Mouse (Mus musculus): Measurements from ENCODE around the gene Plxna2. TPM values are rescaled to one million over a fixed set of nuclear protein-coding genes. Genes with fewer than 3 reads are reported as not detected.

Gene Plxna2
- total RNA-seq, 2 experiments from 2014 or later = 95.0 to 97.9 TPM

- DNase-seq (ENCODE audit: extremely low spot score in 1 of 2, low spot score in 2 of 2) = no peak
- intact Hi-C loops (cut with DNase I) = no loop called here
- TF ChIP-seq CTCF (IDR thresholded peaks at IDR 0.05) = no peak
- Histone ChIP-seq H3K27ac (no peak overlapping the region), H3K4me3 (no peak overlapping the region)
Observed at GRCm38 (mm10) chr1:194814187-194814586, 196.2 kb downstream of the Plxna2 start.

DNA sequence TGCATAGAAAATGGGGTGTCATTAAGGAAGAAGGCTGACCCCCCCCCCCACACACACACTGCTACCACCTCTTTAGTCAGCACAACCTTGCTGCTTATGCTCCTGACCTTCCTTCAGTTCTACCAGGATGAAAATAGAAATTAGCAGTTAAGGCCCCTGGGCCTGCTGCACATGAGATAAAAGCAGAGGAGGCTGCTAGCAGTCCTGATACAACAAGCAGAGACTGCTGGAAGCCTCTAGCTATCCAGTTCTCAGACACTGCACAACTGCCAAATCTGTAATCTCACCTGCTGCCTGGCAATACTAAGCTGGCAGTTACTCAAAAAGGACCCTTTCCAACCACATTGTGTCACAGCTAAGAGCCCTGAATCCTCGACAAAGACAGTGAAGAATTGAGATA, 197.5 kb downstream of the Plxna2 start:
- H3K4me3 ChIP-seq = no peak overlapping the region
- no peak for TF ChIP-seq CTCF (IDR thresholded peaks at IDR 0.05)
- no peak overlapping the region for H3K27ac ChIP-seq
- DNase-seq (ENCODE audit: extremely low spot score in 1 of 2, low spot score in 2 of 2) = no peak
- intact Hi-C loops (cut with DNase I) = loop anchor here (5.0 kb wide), 3 partner anchors 53 to 1113 kb away; partner anchors contain the start of gene Plxna2

DNA sequence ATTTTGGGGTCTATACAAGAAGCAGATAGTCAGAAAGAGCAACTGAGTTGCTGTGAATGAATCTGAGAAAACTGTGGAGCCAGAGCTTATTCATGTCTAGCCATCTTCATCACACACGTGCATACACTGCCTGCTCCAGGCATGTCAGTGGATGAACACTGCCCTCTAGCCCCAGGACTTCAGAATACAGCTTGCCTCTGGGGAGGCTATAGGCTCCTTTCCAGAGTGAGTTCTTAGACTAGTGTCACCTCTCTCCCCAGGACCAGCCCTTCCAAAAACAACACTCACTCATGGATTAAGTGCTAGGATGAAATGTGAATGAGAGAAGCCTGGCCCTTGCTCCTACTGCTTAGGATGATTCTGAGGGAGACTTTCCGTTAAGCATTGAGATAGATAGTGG, 198.9 kb downstream of the Plxna2 start:
- DNase-seq (ENCODE audit: extremely low spot score in 1 of 2, low spot score in 2 of 2) = peak; percentile 65 to 77
- H3K4me3 ChIP-seq = no peak overlapping the region
- intact Hi-C loops (cut with DNase I) = loop anchor here (5.0 kb wide), 3 partner anchors 55 to 1115 kb away; partner anchors contain the start of gene Plxna2
- TF ChIP-seq CTCF (IDR thresholded peaks at IDR 0.05) = peak; percentile 90
- no peak overlapping the region for H3K27ac ChIP-seq

DNA sequence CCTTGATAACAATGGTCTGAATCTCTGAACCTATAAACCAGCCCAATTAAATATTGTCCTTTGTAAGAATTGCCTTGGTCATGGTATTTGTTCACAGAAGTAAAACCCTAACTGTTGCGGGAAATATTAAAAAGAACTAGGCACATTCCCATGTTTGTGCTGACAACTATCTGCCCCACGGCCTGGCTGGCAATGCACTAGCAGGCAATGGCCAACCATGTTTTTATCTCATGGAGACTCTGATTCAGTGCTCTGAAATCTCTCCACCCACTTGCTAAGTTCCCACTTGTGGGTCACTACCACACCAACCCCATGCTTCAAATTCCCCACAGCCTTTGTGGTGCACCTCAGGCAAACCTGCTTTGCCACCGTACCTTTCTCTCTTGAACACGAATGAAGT, 202.9 kb downstream of the Plxna2 start:
- intact Hi-C loops (cut with DNase I) = no loop called here
- no peak overlapping the region for H3K27ac ChIP-seq
- no peak for TF ChIP-seq CTCF (IDR thresholded peaks at IDR 0.05)
- H3K4me3 ChIP-seq = no peak overlapping the region
- no peak for DNase-seq (ENCODE audit: extremely low spot score in 1 of 2, low spot score in 2 of 2)

- DNase-seq (ENCODE audit: extremely low spot score in 1 of 2, low spot score in 2 of 2) = no peak
- intact Hi-C loops (cut with DNase I) = no loop called here
- no peak overlapping the region for H3K27ac ChIP-seq
- no peak overlapping the region for H3K4me3 ChIP-seq
- no peak for TF ChIP-seq CTCF (IDR thresholded peaks at IDR 0.05)
Observed at GRCm38 (mm10) chr1:194821721-194822120, 203.7 kb downstream of the Plxna2 start.

GRCm38 (mm10) chr1:194828316-194828715, 210.3 kb downstream of the Plxna2 start:
- TF ChIP-seq CTCF (IDR thresholded peaks at IDR 0.05) = no peak
- H3K4me3 ChIP-seq = no peak overlapping the region
- DNase-seq (ENCODE audit: extremely low spot score in 1 of 2, low spot score in 2 of 2) = no peak
- intact Hi-C loops (cut with DNase I) = no loop called here
- H3K27ac ChIP-seq = no peak overlapping the region

GRCm38 (mm10) chr1:194835238-194835637, 217.2 kb downstream of the Plxna2 start:
- no peak overlapping the region for H3K27ac ChIP-seq
- no peak for TF ChIP-seq CTCF (IDR thresholded peaks at IDR 0.05)
- intact Hi-C loops (cut with DNase I) = loop anchor here (5.0 kb wide), 1 partner anchor 42 kb away; no protein-coding TSS in a partner anchor
- no peak overlapping the region for H3K4me3 ChIP-seq
- DNase-seq (ENCODE audit: extremely low spot score in 1 of 2, low spot score in 2 of 2) = no peak

DNA sequence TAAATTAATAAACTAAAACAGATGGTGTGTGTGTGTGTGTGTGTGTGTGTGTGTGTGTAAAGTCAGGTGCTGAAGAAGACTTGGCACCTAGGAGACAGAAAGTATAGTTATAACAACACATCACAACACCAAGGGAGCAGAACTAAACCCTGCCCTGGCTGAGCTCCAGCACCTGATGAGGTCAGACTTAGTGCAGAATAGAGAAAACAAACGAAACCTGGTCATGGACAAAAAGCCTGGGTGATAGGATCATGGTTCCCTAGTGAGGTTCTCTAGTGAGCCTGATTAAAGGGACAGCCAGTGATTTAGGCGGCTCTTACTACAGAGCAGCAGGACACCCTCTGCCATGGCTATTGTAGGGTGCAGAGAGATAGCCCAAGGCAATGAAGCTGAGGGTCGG, 218.2 kb downstream of the Plxna2 start:
- no peak for DNase-seq (ENCODE audit: extremely low spot score in 1 of 2, low spot score in 2 of 2)
- no peak for TF ChIP-seq CTCF (IDR thresholded peaks at IDR 0.05)
- Histone ChIP-seq H3K4me3 (no peak overlapping the region), H3K27ac (no peak overlapping the region)
- intact Hi-C loops (cut with DNase I) = loop anchor here (5.0 kb wide), 1 partner anchor 41 kb away; no protein-coding TSS in a partner anchor

DNA sequence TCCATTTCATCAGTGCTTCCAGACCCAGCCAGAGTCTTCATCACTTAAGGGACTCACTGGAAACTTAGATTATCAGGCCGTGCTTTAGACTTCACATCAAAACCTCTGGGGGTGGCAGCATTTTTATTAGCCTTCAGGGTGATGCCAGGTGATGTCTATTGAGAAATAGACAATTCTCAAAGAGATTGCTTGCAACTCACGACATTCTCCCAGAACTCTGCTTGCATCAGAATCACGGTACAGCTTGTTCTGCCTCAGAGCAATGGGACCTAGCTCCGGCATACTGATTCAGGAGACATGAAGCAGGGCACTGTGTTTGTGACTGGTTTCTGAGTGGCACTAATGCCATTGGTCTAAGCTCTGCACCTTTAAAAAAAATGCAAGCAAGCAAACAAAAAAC, 218.7 kb downstream of the Plxna2 start:
- intact Hi-C loops (cut with DNase I) = loop anchor here (5.0 kb wide), 1 partner anchor 41 kb away; no protein-coding TSS in a partner anchor
- H3K4me3 ChIP-seq = no peak overlapping the region
- no peak overlapping the region for H3K27ac ChIP-seq
- TF ChIP-seq CTCF (IDR thresholded peaks at IDR 0.05) = no peak
- DNase-seq (ENCODE audit: extremely low spot score in 1 of 2, low spot score in 2 of 2) = no peak

DNA sequence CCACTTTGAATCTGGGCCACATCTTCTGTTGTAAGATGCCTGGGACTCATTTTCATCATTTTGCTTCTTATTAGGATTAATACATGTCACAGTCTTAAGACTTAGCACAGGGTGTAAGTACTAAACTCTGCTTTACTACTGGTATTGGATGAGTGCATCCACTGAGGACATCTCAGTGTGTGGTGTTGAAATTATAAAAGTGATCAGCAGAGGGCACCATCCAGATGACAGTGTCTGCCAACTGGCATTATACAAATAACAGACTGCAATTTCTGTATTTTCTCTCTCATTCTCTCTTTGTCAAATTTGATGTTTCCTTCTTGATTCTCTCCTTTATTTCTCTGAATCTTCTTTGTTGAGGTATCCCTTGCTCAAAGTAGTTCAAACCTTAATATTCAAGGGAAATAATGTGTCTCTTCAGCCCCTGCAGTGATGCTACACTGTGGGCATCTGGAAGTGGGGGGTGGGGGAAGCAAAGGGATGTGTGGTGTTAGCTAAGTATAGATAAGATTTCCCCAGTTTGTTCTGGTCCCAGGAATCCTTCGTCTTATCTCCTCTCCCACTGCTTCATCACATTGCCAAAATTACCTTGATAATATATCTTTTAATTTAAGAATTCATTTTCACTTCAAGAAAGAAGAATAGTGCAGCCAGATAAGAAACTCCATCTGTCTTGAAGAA, 221.4 kb downstream of the Plxna2 start:
- no peak overlapping the region for H3K4me3 ChIP-seq
- peak; percentile 76 for TF ChIP-seq CTCF (IDR thresholded peaks at IDR 0.05)
- no peak overlapping the region for H3K27ac ChIP-seq
- peak; percentile 28 to 42 for DNase-seq (ENCODE audit: extremely low spot score in 1 of 2, low spot score in 2 of 2)
- intact Hi-C loops (cut with DNase I) = loop anchor here (2.0 to 5.0 kb wide), 2 partner anchors 38 to 123 kb away; no protein-coding TSS in a partner anchor

DNA sequence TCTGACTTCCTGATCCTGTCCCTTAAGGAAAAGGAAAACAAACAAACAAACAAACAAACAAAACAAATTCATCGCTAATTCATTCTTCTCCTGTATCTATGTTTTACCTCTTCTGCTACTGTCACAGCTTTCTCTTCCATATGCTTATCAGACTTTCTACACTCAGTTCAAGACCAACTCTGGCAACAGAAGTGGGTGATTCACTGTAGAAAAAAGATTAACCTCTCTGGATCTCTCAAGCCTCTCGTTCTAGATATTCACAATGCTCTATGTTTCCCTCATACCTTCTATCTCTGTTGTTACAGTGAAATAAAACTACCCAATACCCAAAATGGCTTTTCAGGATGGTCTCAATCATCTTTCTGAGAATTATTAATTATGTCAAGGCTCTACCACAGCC, 225.0 kb downstream of the Plxna2 start:
- no peak for TF ChIP-seq CTCF (IDR thresholded peaks at IDR 0.05)
- H3K4me3 ChIP-seq = no peak overlapping the region
- intact Hi-C loops (cut with DNase I) = no loop called here
- no peak for DNase-seq (ENCODE audit: extremely low spot score in 1 of 2, low spot score in 2 of 2)
- H3K27ac ChIP-seq = no peak overlapping the region

DNA sequence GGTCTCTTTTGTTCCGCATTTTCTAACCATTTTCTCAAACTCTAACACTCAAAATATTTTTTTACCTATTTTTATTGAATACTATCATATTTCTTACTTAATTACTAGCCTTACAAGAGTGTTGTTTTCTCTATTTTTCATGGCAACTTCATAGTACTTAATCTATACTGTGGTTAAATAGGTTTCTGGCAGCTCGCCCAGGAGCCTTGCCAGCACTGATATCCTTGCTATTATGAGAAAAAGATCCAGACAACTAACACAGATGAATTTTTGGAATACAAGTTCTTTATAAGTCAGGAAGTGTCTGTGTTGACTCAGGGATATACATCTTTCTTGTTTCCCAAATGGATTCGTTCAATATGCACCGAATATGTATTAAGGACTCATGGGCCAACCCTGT, 229.0 kb downstream of the Plxna2 start:
- Histone ChIP-seq H3K4me3 (no peak overlapping the region), H3K27ac (no peak overlapping the region)
- DNase-seq (ENCODE audit: extremely low spot score in 1 of 2, low spot score in 2 of 2) = no peak
- no peak for TF ChIP-seq CTCF (IDR thresholded peaks at IDR 0.05)
- intact Hi-C loops (cut with DNase I) = no loop called here
